Mouse (Mus musculus): ENCODE results near the gene Kcp. TPM values are rescaled to one million over a fixed set of nuclear protein-coding genes. Genes with fewer than 3 reads are reported as not detected.

The Kcp gene
- total RNA-seq, 2 experiments from 2014 or later, result 6.8 to 7.5 TPM

DNA sequence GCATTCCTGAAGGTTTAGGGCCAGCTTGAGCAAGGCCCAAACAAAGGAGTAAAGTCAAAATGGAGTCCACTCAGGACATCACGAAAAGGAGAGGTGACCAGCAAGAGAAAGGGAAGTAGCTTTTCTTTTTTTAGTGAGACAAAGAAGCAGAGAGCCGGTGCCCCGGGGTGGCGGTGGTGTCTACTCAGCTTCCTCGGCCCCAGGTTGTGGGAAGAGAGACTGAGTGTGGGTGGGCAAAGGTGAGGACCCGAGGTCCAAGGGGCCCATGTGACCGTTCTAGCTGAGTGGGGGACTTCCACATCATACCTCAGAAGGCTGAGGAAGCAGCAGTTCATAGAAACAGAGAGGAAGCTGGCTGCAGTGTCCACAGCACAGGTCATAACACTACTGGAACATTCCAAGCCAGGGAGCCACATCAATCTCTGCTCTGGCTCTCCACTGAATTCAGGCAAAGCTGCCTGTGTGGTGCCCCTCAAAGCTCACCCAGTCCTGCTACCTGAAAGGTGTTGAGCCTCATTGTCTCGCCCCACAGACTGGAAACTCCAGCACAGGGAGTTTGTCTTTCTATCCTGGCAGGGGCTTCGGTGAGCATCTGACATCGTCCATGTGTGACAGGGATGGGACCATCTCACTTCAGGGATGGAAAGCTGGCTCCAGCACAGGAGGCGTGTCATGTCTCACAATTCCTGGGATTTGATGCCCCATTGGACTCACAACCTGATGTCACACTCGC, 15.7 kb upstream of the Kcp start:
- no peak for DNase-seq (ENCODE audit: low spot score in 2 of 2)

- no peak for DNase-seq (ENCODE audit: low spot score in 2 of 2)
Observed at GRCm38 (mm10) chr6:29522626-29523300, 15.0 kb upstream of the Kcp start.

GRCm38 (mm10) chr6:29517139-29517538, 9.4 kb upstream of the Kcp start:
- peak; percentile 46 to 63 for DNase-seq (ENCODE audit: low spot score in 2 of 2)

DNA sequence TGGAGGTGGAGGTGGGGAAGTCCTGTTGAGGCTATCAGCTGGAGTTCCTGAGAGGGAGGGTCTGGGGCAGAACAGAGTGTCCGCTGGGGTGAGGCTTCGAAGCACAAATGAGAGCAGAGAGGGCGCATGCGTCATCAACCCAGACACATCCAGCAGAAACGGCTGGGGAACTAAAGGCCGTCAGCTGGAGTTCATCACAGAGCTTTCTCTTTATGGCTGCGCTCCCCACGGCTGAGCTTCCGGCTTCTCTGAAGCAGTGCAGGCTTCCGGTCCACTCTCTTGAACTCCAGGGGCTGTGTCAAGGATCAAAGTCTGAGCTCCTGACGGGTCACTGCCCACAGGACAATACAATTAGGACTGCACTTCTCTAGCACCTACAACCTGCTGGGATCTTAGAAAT, 5.5 kb upstream of the Kcp start:
- no peak for DNase-seq (ENCODE audit: low spot score in 2 of 2)

- no peak for DNase-seq (ENCODE audit: low spot score in 2 of 2)
Observed at GRCm38 (mm10) chr6:29509086-29509485, 1.3 kb upstream of the Kcp start.

GRCm38 (mm10) chr6:29506834-29507233, 918 bp downstream of the Kcp start:
- no peak for DNase-seq (ENCODE audit: low spot score in 2 of 2)

- DNase-seq (ENCODE audit: low spot score in 2 of 2), result no peak
Observed at GRCm38 (mm10) chr6:29505493-29505892, 2.3 kb downstream of the Kcp start.

DNA sequence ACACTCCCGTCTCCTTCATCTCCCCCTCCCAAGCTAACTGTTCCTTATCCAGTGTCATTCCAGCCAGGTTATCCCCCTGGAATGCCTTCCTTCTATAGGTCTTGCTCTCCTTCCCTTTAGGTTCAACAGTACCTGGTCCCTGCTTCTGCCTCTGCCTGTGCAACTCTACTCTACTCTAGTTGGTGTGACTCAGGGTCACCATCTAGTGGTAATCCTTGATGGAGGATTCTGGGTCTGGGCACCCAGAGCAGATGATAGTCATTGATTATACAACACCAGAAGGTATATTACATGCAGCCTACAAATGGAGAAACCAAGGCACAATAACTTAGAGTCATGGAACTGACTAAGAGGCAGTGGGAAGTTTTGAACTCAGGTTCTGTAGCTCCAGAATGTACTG, 6.2 kb downstream of the Kcp start:
- no peak for DNase-seq (ENCODE audit: low spot score in 2 of 2)

DNA sequence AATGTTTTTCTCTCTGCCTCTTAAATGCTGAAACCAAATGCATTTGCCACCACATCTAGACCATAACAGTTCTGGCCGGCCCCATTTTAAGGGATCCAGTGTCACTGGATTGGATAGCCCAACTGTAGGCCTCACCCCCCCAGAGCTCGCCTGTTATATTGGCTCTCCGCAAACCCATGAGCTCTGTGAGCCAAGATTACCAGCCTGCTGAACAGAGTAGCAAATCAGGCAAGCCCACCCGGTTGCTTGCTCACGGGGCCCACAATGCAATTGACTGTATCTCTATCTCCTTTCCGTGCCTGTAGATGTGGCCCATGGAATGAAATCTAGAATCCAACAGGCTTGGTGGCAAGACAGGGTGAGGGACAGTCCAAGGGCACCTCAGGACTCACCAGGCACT, 6.9 kb downstream of the Kcp start:
- DNase-seq (ENCODE audit: low spot score in 2 of 2), result no peak

DNA sequence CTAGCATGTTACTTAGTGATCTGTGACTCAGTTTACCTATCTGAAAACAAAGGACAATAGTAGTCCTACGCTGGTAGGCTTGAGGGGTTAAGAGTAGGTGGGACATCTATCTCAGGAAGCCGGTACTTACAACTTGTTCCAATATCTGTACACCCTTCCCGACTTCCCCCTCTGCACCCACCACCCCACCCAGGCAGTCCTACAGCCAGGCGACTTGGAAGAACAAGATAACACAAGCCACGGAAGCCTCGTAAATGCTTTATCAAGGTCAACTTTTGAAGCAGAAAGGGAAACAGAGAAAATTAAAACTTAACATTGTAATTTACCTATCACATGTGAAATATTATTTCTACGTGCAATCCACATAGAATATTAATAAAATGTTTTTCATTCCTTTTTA, 7.6 kb downstream of the Kcp start:
- no peak for DNase-seq (ENCODE audit: low spot score in 2 of 2)

DNA sequence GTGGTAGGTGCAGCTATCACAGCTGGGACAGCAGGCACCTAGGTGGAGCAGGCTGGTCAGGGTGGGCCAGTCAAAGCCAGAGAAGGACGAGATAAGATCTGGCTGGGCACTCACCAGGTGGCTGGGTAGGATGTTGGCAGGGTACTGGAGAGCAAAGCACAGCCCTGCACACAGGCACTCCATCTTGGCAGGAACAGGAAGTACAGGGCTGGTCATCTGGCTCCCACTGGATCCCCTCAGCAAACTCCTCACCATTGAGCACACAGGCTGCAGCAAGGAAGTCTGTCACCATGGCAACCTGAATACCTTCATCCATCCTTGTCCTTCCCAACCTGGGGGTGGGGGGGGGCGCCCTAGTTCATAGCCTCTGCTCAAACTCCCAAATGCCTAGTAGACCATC, 10.0 kb downstream of the Kcp start:
- no peak for DNase-seq (ENCODE audit: low spot score in 2 of 2)

DNA sequence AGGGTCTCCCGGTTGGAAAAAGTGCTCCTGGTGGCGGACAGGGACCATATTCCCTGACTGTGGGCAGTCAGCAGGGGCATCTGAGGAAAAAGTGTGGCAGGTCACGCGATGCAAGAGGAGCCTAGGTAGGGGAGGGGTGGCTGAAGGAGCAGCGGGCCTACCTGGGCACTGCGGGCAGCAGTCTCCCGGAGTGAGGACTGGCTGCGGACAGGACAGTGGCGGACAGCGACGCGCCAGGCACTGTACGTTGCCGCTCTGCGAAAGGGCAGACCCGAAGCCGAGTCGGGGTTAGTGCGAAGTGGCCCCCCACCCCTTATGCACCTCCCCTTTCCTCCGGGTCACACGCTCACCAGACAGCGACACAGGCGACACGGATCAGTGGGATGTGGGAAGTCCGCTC, 11.5 kb downstream of the Kcp start:
- no peak for DNase-seq (ENCODE audit: low spot score in 2 of 2)

DNA sequence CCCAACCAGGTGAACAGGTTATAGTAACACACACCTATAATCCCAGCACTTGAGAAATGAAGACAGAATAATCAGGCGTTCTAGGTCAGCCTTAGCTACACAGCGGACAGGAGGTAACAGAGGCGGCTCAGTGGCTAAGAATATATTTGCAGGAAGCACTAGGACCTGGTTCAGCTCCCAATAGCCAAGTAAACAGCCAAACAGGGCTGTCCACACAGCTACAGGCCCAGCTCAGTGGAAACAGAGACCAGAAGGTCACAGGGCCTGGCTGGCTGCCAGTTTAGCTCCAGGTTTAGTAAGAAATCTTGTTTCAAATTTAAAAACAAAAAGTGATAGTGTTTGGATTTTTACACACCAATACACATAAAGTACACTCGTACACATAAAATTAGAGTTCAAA, 13.7 kb downstream of the Kcp start:
- no peak for DNase-seq (ENCODE audit: low spot score in 2 of 2)

- no peak for DNase-seq (ENCODE audit: low spot score in 2 of 2)
Observed at GRCm38 (mm10) chr6:29485951-29486350, 21.8 kb downstream of the Kcp start.

GRCm38 (mm10) chr6:29484716-29485559, 22.8 kb downstream of the Kcp start:
- peak; percentile 54 to 57 for DNase-seq (ENCODE audit: low spot score in 2 of 2)

- no peak for DNase-seq (ENCODE audit: low spot score in 2 of 2)
Observed at GRCm38 (mm10) chr6:29482691-29483090, 25.1 kb downstream of the Kcp start.

DNA sequence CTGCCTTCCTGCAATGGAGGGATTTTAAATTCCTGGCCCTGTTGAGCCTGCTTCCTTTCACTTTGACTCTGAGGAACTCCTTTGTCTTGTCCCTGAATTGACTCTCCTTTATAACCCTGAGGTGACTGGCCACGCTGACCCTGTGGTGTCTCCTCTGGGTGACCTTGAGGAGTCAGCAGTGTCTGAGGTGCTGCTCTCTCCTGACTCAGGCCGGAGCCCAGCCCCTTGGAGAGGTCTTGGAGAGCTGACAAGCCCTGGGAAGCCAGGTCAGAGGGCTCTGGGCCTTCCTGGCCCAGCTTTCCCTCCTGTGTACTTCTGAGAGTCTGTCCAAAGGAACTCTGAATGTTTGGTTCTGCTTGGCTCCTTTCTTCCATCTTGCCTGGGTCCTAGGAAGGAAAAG, 33.0 kb downstream of the Kcp start:
- DNase-seq (ENCODE audit: low spot score in 2 of 2), result no peak

DNA sequence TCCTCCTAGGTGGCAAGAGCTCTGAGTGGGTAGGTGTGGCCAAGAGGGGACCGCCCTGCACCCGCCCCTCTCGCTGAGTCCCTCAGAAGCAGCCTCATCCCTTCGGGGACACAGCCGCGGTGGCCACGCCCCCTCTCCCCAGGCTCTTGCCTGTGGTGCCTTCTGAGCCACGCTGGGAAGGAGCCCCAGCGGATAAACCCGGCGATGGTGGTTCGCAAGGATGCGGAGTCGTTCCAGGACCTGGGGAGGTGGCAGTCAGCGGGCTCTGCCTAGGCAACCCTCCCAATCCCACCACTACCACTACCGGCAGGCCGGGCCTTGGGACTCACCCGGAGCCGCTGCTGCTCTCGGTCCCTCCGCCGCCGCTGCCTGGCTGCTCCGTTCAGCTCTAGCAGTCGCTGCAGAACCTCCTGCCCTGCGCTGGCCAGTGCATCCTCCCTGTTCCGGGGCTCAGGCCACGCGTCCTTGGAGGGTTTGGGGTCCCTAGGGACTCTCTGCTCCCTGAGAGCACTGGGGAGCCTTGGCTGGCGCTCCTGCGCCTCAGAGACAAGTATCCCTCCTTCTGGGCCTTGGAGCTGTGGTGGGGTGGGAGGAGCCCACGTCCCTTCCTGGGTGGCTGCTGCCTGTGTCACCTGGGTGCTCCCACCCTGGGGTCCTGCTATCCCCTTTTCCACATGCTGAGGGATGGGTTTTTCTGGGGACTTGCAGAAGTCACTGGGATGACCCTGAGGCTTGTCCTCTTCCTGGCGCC, 33.6 kb downstream of the Kcp start:
- peak; percentile 41 to 64 for DNase-seq (ENCODE audit: low spot score in 2 of 2)

GRCm38 (mm10) chr6:29471137-29471536, 36.6 kb downstream of the Kcp start, which contains the start of gene Atp6v1fnb:
Gene Atp6v1fnb (plus strand): TSS chr6:29471437.
- DNase-seq (ENCODE audit: low spot score in 2 of 2), result no peak

DNA sequence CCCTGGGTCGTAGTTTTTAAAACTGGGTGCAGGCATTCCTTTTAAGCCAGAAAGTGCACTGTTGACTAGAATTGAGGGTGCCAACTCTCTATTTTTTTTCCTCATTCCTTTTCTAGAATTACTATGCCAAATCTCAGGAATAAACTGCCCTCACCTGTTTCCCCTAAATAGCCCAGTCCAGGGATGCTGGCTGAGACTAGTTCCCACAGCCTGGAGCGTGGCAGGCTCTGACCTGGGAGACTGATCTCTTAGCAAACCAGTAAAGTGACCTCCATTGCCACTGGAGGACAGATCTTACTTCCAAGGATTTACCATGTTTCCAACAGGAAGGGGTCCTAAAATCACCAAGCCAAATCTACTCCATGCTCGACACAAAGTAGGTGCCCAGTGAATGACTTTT, 38.9 kb downstream of the Kcp start:
- DNase-seq (ENCODE audit: low spot score in 2 of 2), result no peak
